Mouse (Mus musculus): ENCODE measurements at regions not wholly inside any gene's neighbourhood (a gene's known extent, or its start where the extent isn't known, plus 50 kb on each side); places are given as distances from the start of the nearest gene placed in this dataset.

- Histone ChIP-seq H3K9me3 (replicated peaks; ENCODE audit: insufficient read depth, low read length) (no peaks in the 10 kb centered on the region), H3K79me2 (ENCODE audit: control insufficient read depth, insufficient read depth, low read length, poor library complexity) (no peaks in the 10 kb centered on the region), H3K27me3 (ENCODE audit: control insufficient read depth in 1 of 2, insufficient read depth in 2 of 2, low read length in 2 of 2) (no peaks in the 10 kb centered on the region), H3K9ac (ENCODE audit: control insufficient read depth, low read depth, low read length, poor library complexity, severe bottlenecking) (no peak overlapping the region), H3K36me3 (ENCODE audit: control insufficient read depth in 1 of 2, insufficient read depth in 2 of 2, low read length in 2 of 2) (no peaks in the 10 kb centered on the region), H3K4me1 (ENCODE audit: control insufficient read depth in 1 of 2, insufficient read depth in 2 of 2, low read length in 2 of 2) (no peaks in the 10 kb centered on the region), H3K4me3 (ENCODE audit: control insufficient read depth in 1 of 2, insufficient read depth in 1 of 2, low read depth in 2 of 2, low read length in 2 of 2) (no peak overlapping the region), H3K27ac (ENCODE audit: control insufficient read depth, low read depth, low read length) (no peak overlapping the region)
- DNase-seq (ENCODE audit: low read depth, low spot score), result no peak
- TF ChIP-seq CTCF (IDR thresholded peaks at IDR 0.05 in 2 of 3, conservative IDR thresholded peaks at IDR 0.05 in 1 of 3; ENCODE audit: control insufficient read depth in 1 of 3, insufficient read depth in 1 of 3, low read depth in 2 of 3, low read length in 3 of 3, poor library complexity in 1 of 3, severe bottlenecking in 1 of 3) (no peak), POLR2AphosphoS2 (IDR thresholded peaks at IDR 0.05; ENCODE audit: low read length) (no peak), ZNF384 (IDR thresholded peaks at IDR 0.05; ENCODE audit: low read depth, low read length) (no peak), MAFK (IDR thresholded peaks at IDR 0.05; ENCODE audit: borderline replicate concordance, low read depth, low read length) (no peak), MAZ (IDR thresholded peaks at IDR 0.05; ENCODE audit: low read depth, low read length) (no peak), GABPA (IDR thresholded peaks at IDR 0.05; ENCODE audit: low read depth, low read length) (no peak), BHLHE40 (IDR thresholded peaks at IDR 0.05; ENCODE audit: borderline replicate concordance, low read depth, low read length) (no peak), CHD1 (IDR thresholded peaks at IDR 0.05; ENCODE audit: low read depth, low read length) (no peak), ETS1 (IDR thresholded peaks at IDR 0.05; ENCODE audit: low read depth, low read length) (no peak), SMC3 (IDR thresholded peaks at IDR 0.05; ENCODE audit: low read depth, low read length) (no peak), GATA1 (IDR thresholded peaks at IDR 0.05; ENCODE audit: low read depth, low read length) (no peak), ELF1 (IDR thresholded peaks at IDR 0.05; ENCODE audit: low read depth, low read length) (no peak), SIN3A (IDR thresholded peaks at IDR 0.05; ENCODE audit: low read length) (no peak), RAD21 (IDR thresholded peaks at IDR 0.05; ENCODE audit: low read depth, low read length) (no peak), ZKSCAN1 (IDR thresholded peaks at IDR 0.05; ENCODE audit: low read depth, low read length) (no peak)
Measured at GRCm38 (mm10) chr8:78027371-78027770, 185.7 kb upstream of the Ttc29 start.

DNA sequence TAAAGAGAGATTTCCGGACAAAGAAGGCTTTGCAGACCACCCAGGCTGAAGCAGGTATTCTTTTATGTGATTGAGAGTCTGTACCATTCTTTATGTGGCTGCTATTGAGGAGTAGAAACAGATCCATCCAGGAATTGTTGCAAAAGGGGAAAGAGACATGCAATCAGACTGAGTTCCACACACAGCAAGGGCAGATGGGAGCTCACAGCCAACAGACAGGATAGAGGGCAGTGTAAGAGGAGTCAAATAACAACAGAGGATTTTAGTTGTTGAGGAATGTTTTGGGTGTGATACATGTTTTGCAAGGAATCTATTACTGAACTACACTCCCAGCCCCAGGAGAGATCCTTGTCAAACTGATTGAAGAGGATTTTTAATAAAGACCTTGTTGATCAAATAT lies 184.2 kb upstream of the Ttc29 start:
- Histone ChIP-seq H3K9me3 (replicated peaks; ENCODE audit: insufficient read depth, low read length) (no peaks in the 10 kb centered on the region), H3K79me2 (ENCODE audit: control insufficient read depth, insufficient read depth, low read length, poor library complexity) (no peaks in the 10 kb centered on the region), H3K9ac (ENCODE audit: control insufficient read depth, low read depth, low read length, poor library complexity, severe bottlenecking) (no peak overlapping the region), H3K36me3 (ENCODE audit: control insufficient read depth in 1 of 2, insufficient read depth in 2 of 2, low read length in 2 of 2) (no peaks in the 10 kb centered on the region), H3K4me3 (ENCODE audit: control insufficient read depth in 1 of 2, insufficient read depth in 1 of 2, low read depth in 2 of 2, low read length in 2 of 2) (no peak overlapping the region), H3K4me1 (ENCODE audit: control insufficient read depth in 1 of 2, insufficient read depth in 2 of 2, low read length in 2 of 2) (no peaks in the 10 kb centered on the region), H3K27me3 (ENCODE audit: control insufficient read depth in 1 of 2, insufficient read depth in 2 of 2, low read length in 2 of 2) (no peaks in the 10 kb centered on the region), H3K27ac (ENCODE audit: control insufficient read depth, low read depth, low read length) (no peak overlapping the region)
- no peak for DNase-seq (ENCODE audit: low read depth, low spot score)
- TF ChIP-seq POLR2A (IDR thresholded peaks at IDR 0.05; ENCODE audit: control insufficient read depth in 1 of 2, insufficient read depth in 1 of 2, low read depth in 1 of 2, low read length in 2 of 2, poor library complexity in 1 of 2) (no peak), ZC3H11A (IDR thresholded peaks at IDR 0.05; ENCODE audit: low read depth, low read length) (no peak), ZKSCAN1 (IDR thresholded peaks at IDR 0.05; ENCODE audit: low read depth, low read length) (no peak), MYB (IDR thresholded peaks at IDR 0.05; ENCODE audit: low read depth, low read length) (no peak), CTCF (IDR thresholded peaks at IDR 0.05 in 2 of 3, conservative IDR thresholded peaks at IDR 0.05 in 1 of 3; ENCODE audit: control insufficient read depth in 1 of 3, insufficient read depth in 1 of 3, low read depth in 2 of 3, low read length in 3 of 3, poor library complexity in 1 of 3, severe bottlenecking in 1 of 3) (no peak), CHD2 (IDR thresholded peaks at IDR 0.05; ENCODE audit: low read length) (no peak), MAX (IDR thresholded peaks at IDR 0.05; ENCODE audit: low read length) (no peak), USF2 (IDR thresholded peaks at IDR 0.05; ENCODE audit: borderline replicate concordance in 1 of 2, insufficient read depth in 1 of 2, low read depth in 1 of 2, low read length in 2 of 2) (no peak), JUND (IDR thresholded peaks at IDR 0.05; ENCODE audit: low read depth, low read length) (no peak), USF1 (IDR thresholded peaks at IDR 0.05; ENCODE audit: low read depth, low read length) (no peak), ELF1 (IDR thresholded peaks at IDR 0.05; ENCODE audit: low read depth, low read length) (no peak), RCOR1 (IDR thresholded peaks at IDR 0.05; ENCODE audit: low read depth, low read length) (no peak), GABPA (IDR thresholded peaks at IDR 0.05; ENCODE audit: low read depth, low read length) (no peak), E2F4 (IDR thresholded peaks at IDR 0.05; ENCODE audit: borderline replicate concordance, low read depth, low read length) (no peak), MAFK (IDR thresholded peaks at IDR 0.05; ENCODE audit: borderline replicate concordance, low read depth, low read length) (no peak), MYC (IDR thresholded peaks at IDR 0.05; ENCODE audit: low read depth, low read length) (no peak), RAD21 (IDR thresholded peaks at IDR 0.05; ENCODE audit: low read depth, low read length) (no peak), BHLHE40 (IDR thresholded peaks at IDR 0.05; ENCODE audit: borderline replicate concordance, low read depth, low read length) (no peak), ZMIZ1 (IDR thresholded peaks at IDR 0.05; ENCODE audit: low read depth, low read length) (no peak)
